Mouse (Mus musculus) kidney, postnatal 0 days (tissue): ENCODE data around the gene Ppm1g. TPM values are rescaled to one million over a fixed set of nuclear protein-coding genes. Genes with fewer than 3 reads are reported as not detected.

Experiments
- ATAC-seq: fragments of 200-750 bp; cut with Nextera tagmentation; replicated peaks from 2 replicates; pipeline ENCODE4 v1.8.0; 2017; ENCODE audit warnings: low read depth, moderate number of reproducible peaks, moderate TSS enrichment, moderate library complexity; ENCODE audit not compliant: low FRiP score
- DNase-seq: peaks from one replicate; pipeline ENCODE4 v3.0.0-alpha.2; 2016; ENCODE audit warnings: low spot score
- H3K27ac ChIP-seq: fragments of 300-500 bp; sonication (generic); 2 replicates; pipeline ENCODE4 v1.5.1; 2014; ENCODE audit warnings: mild to moderate bottlenecking
- H3K27me3 ChIP-seq: fragments of 300-500 bp; sonication (generic); 2 replicates; pipeline ENCODE4 v1.6.1; 2014; ENCODE audit warnings: low read length, mixed read lengths; ENCODE audit not compliant: insufficient read depth
- H3K36me3 ChIP-seq: fragments of 300-500 bp; sonication (generic); 2 replicates; pipeline ENCODE4 v1.6.1; 2014; ENCODE audit warnings: low read length, mixed read lengths; ENCODE audit not compliant: insufficient read depth
- H3K4me1 ChIP-seq: fragments of 300-500 bp; sonication (generic); replicated peaks from 2 replicates; pipeline ENCODE4 v1.6.1; 2014; ENCODE audit warnings: antibody characterized with exemption, low read length, mixed read lengths; ENCODE audit not compliant: insufficient read depth
- H3K4me2 ChIP-seq: fragments of 300-500 bp; sonication (generic); 2 replicates; pipeline ENCODE4 v1.6.1; 2014; ENCODE audit warnings: mild to moderate bottlenecking, low read length, moderate library complexity, mixed read lengths
- H3K4me3 ChIP-seq: fragments of 300-500 bp; sonication (generic); replicated peaks from 2 replicates; pipeline ENCODE4 v1.5.1; 2014; ENCODE audit warnings: low read depth, low read length
- H3K9ac ChIP-seq: fragments of 300-500 bp; sonication (generic); 2 replicates; pipeline ENCODE4 v1.6.1; 2014; ENCODE audit warnings: low read depth, low read length
- H3K9me3 ChIP-seq: fragments of 300-500 bp; sonication (generic); replicated peaks from 2 replicates; pipeline ENCODE4 v1.6.1; 2016; ENCODE audit warnings: low read length, inconsistent platforms, mixed read lengths
- CTCF ChIP-seq: IDR thresholded peaks from 2 replicates; pipeline ENCODE4 v1.5.1; 2016; ENCODE audit warnings: antibody characterized with exemption, low read depth, mild to moderate bottlenecking, moderate library complexity
- whole genome bisulfite sequencing: fragments of 180-500 bp; shearing (Covaris S2); extraction: QIAGEN DNeasy Blood & Tissue Kit; methylation state at CpG from one replicate; pipeline ENCODE4 v1.1.7; 2014; 5-methylcytosine and 5-hydroxymethylcytosine counted together
- polyA plus RNA-seq: library from polyadenylated mRNA; unstranded; fragments of >200 nt; fragmentation: Nextera tagmentation; extraction: Ambion mirVana; gene quantifications from 2 replicates; pipeline ENCODE4 v1.2.1, GENCODE M21; 2015

The Ppm1g gene
- polyA plus RNA-seq = 85.4 and 92.2 TPM in 2 replicates

DNA sequence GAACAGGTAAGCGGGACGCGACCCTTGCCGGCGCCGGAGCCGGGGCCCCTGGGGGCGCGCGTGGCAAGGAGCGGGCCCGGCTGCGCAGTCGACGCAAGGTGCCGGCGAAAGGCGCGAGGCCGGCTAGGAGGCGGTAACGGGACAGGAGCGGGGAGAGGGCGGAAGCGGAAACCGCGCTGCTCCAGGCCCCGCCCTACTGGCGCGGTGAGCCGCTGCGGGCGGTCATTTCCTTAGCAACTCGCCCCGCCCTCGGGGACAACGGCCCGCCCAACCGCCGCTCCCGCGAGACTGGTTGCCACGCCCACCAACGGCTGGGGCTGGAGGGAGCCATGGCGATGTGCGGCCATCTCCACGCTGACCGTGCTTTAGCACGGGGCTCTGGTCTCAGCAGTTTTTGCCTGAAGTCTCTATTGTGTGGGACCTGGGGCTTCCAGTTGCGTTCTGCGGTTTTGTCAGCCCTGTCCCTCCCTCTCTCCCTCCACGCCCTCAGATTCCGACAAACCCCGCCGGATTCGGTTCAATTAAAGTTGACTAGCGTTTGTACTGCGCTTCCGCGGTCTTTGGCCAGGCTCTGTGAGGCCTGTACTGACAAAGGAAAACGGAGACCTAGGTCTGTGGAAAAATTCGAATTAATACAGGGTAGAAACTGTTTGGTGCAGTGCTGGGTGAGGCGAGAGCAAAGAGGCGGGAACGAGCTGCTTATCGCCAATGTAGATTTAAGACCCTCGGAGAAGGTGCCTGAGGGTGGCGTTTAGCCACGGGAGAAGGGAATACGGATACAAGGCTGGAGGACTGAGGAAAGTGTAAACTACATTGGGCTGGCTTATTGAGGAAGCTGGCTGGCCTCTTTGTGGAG, at the start of gene Ppm1g:
Ppm1g (minus strand) TSS at position 240 of the 856 bp plus-strand sequence.
- H3K9me3 ChIP-seq = no peaks in the 10 kb centered on the region
- H3K27ac ChIP-seq = peak within 1 kb of the TSS; percentile 93
- H3K36me3 ChIP-seq = no peaks in the 10 kb centered on the region
- WGBS = under 1% methylated on average over 70 of the region's 70 CpGs
- ATAC-seq = peak; percentile 97
- peak within 1 kb of the TSS; percentile 85 for H3K4me2 ChIP-seq
- DNase-seq = peak; percentile 97
- peak within 1 kb of the TSS; percentile 81 for H3K9ac ChIP-seq
- no peak for TF ChIP-seq CTCF
- no peaks in the 10 kb centered on the region for H3K4me1 ChIP-seq
- H3K4me3 ChIP-seq = peak within 1 kb of the TSS; percentile 89
- H3K27me3 ChIP-seq = no peaks in the 10 kb centered on the region

DNA sequence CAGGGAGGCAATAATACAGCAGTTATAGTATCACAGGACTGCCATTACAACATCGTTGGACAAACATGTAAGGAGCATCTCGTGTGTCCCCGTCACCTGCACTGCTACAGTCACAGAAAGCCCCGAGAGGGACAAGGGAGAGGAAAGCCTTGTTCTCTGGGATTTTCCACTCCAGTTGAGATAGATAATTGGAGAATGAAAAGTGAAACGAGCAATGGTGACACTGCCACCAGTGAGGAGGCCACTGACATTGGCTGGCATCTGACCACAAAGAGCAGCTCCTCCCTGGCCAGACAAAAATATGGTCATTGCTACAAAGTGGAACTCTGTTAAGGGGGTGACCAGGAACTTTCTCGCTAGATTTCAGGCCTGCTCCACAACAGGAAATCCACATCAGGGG, 47.2 kb upstream of the Ppm1g start:
- no peak overlapping the region for H3K9ac ChIP-seq
- DNase-seq (no peak), ATAC-seq (no peak)
- H3K4me3 ChIP-seq = no peak overlapping the region
- no peak for TF ChIP-seq CTCF
- no peak overlapping the region for H3K4me2 ChIP-seq
- H3K4me1 ChIP-seq = no peaks in the 10 kb centered on the region
- no peak overlapping the region for H3K27ac ChIP-seq
- H3K36me3 ChIP-seq = peaks cover 50% of the 10 kb centered on the region
- H3K27me3 ChIP-seq = no peaks in the 10 kb centered on the region
- H3K9me3 ChIP-seq = no peaks in the 10 kb centered on the region
- 81% methylated on average over 6 of the region's 6 CpGs for WGBS

DNA sequence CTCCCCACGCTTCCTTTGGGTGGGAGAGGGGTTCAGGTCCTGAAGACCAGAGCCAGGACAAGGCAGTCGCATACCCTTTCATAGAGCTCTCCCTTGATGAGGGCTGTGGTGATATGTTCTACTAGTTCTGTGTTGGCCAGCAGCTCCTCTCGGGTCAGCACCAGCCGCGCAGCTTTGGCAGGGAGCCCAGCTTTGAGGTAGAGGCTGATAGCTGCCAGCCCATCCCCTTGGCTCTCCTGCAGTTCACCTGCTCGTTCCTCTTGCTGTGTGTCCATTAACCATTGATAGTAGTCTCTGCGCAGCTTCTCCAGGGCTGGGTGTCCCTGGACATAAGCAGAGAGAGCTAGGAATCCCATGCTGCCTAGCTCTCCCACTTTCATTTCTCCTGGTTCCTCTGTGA, 45.6 kb upstream of the Ppm1g start:
- 87% methylated on average over 7 of the region's 7 CpGs for WGBS
- Histone ChIP-seq H3K9ac (no peak overlapping the region), H3K4me3 (no peak overlapping the region), H3K4me2 (no peak overlapping the region), H3K27me3 (no peaks in the 10 kb centered on the region), H3K9me3 (no peaks in the 10 kb centered on the region), H3K4me1 (no peaks in the 10 kb centered on the region), H3K36me3 (peaks cover 55% of the 10 kb centered on the region), H3K27ac (no peak overlapping the region)
- DNase-seq (no peak), ATAC-seq (no peak)
- TF ChIP-seq CTCF = no peak

DNA sequence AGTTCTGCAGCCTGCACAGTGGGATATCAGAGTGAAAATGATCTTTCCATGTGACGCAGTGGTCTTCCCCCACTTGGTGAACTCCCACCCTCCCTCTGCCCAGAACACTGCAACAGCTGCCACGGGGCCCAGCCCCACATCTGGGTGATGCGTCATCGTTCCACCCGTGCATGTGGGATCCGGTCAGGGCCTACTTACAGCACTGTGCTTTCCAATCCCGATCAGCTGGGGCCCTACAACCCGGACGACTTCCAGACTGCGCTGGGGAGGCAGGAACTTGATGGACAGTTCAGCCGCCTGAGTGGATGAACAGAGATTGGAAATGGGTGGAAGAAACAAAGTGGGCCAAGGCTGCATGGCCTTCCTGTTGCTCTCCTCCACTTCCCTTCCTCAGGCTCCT, 37.1 kb upstream of the Ppm1g start:
- DNase-seq = no peak
- WGBS = 87% methylated on average over 11 of the region's 11 CpGs

DNA sequence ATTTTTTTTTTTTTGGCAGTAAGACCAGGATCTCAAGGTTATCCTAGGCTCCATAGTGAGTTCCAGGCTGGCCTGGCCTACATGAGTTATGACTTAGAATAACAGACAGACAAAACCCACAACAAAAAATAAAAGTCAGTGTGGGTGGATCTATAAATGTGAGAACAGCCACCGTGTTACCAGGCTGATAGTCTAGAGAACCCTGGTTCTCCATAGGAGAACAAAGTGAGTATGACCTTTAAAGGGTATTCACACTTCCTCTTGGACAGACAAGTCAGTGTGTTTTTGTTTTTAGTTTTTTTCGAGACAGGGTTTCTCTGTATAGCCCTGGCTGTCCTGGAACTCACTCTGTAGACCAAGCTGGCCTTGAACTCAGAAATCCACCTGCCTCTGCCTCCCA, 35.5 kb upstream of the Ppm1g start:
- 0 out of 2 replicates have a peak, but pooled peaks cover 4% of the 10 kb centered on the region for H3K4me1 ChIP-seq
- ATAC-seq = no peak
- WGBS = 67% methylated on average over 2 of the region's 2 CpGs
- DNase-seq = no peak
- H3K4me3 ChIP-seq = no peak overlapping the region
- H3K27me3 ChIP-seq = no peaks in the 10 kb centered on the region
- H3K9ac ChIP-seq = no peak overlapping the region
- H3K36me3 ChIP-seq = peaks cover 32% of the 10 kb centered on the region; the same call in 1 of the 2 replicates
- TF ChIP-seq CTCF = no peak
- H3K9me3 ChIP-seq = no peaks in the 10 kb centered on the region
- H3K27ac ChIP-seq = no peak overlapping the region
- H3K4me2 ChIP-seq = no peak overlapping the region

More for the DNA sequence above, 37.1 kb upstream of the Ppm1g start:
- no peak for ATAC-seq
- H3K4me3 ChIP-seq = no peak overlapping the region
- H3K9ac ChIP-seq = no peak overlapping the region
- H3K4me2 ChIP-seq = no peak overlapping the region
- H3K9me3 ChIP-seq = no peaks in the 10 kb centered on the region
- no peaks in the 10 kb centered on the region for H3K27me3 ChIP-seq
- no peaks in the 10 kb centered on the region for H3K4me1 ChIP-seq
- H3K27ac ChIP-seq = no peak overlapping the region
- peaks cover 34% of the 10 kb centered on the region for H3K36me3 ChIP-seq
- TF ChIP-seq CTCF = no peak

DNA sequence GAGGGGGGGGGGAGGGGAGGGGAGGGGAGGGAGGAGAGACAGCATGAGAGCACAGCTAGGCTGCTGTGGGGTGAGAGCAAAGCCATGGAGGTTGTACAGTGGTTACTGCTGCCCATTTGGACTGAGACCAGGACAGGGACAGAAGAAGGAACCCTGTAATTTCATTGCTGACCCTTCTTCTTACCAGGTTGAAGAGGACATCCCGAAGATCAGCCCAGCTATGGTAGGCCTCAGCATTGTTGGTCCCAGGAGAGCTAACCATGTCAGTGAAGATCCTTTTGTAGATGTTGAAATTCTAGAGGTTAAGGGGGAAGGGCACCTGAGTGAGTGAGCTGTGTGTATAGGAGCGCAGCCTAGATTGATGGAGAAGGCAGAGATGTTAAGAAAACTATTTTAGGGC, 34.9 kb upstream of the Ppm1g start:
- TF ChIP-seq CTCF = no peak
- ATAC-seq (no peak), DNase-seq (no peak)
- H3K4me2 ChIP-seq = no peak overlapping the region
- H3K36me3 ChIP-seq = peaks cover 32% of the 10 kb centered on the region; the same call in 1 of the 2 replicates
- H3K4me3 ChIP-seq = no peak overlapping the region
- 0 out of 2 replicates have a peak, but pooled peaks cover 4% of the 10 kb centered on the region for H3K4me1 ChIP-seq
- no peak overlapping the region for H3K27ac ChIP-seq
- no peaks in the 10 kb centered on the region for H3K9me3 ChIP-seq
- 82% methylated on average over 2 of the region's 2 CpGs for WGBS
- no peak overlapping the region for H3K9ac ChIP-seq
- H3K27me3 ChIP-seq = no peaks in the 10 kb centered on the region
